Mouse (Mus musculus) splenic B cell, adult 2 months (primary cell): ENCODE data around the gene 1700014D04Rik.
"Not testable (repeated sequence)": the region's sequence is repeated elsewhere in the genome, so short reads cannot be mapped to it uniquely, and the experiment has no call there.

Experiments
- DNase-seq: peaks from one replicate; pipeline ENCODE4 v3.0.0-alpha.2; 2011; ENCODE audit warnings: low read depth, low spot score
- H3K27me3 ChIP-seq: 2 replicates; pipeline ENCODE4 v1.6.1; 2012; ENCODE audit warnings: mild to moderate bottlenecking, low read length, moderate library complexity, mixed read lengths; ENCODE audit not compliant: control insufficient read depth, poor library complexity, insufficient read depth, severe bottlenecking
- H3K36me3 ChIP-seq: 2 replicates; pipeline ENCODE4 v1.6.1; 2012; ENCODE audit warnings: mild to moderate bottlenecking, low read length, moderate library complexity, mixed read lengths; ENCODE audit not compliant: control insufficient read depth, poor library complexity, insufficient read depth, severe bottlenecking

1700014D04Rik gene

DNA sequence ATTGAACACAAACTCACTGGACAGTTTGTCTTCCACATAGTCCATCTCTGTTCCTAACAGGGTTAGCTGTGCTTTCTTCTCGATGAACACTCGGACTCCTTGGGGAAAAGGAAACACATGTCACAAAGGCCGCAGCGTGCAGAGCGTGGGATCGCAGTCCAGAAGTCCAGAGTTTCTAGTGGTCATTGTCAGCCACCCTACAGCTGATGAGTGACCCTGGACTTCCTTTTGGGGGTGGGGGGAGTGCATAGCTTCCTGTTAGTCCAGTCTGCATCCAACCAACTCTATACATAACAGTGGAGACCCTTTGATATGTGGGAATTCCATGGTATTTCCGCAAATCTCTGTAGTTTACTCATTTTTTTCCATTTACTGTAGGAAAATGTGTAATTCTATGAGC is 10.4 kb upstream of the 1700014D04Rik start:
- Histone ChIP-seq H3K27me3 (no peaks in the 10 kb centered on the region), H3K36me3 (peaks cover 14% of the 10 kb centered on the region)
- no peak for DNase-seq

- DNase-seq = no peak
- Histone ChIP-seq H3K36me3 (peaks cover 4% of the 10 kb centered on the region; the same call in 1 of the 2 replicates), H3K27me3 (no peaks in the 10 kb centered on the region)
These were observed 3.8 kb upstream of the 1700014D04Rik start for GRCm38 (mm10) chr13:59750310-59750709.

DNA sequence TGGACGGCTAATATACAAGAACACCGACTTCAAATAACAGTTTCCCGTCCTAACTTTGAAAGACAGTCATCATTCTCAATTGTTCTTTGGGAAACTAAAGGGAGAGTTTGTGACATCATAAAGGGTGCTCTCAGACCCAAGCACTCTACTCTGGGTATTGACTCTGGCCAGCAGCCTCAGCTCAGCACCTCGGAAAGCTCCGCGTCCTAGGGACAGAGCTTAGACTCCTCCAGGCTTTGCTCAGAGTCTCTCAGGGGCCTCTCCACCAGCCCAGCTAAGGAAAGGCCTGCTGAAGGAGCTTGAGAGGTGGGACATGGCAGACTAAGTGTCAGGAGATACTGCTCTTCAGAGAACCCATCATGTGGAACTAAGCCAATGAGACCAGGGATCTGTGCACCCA is 388 bp downstream of the 1700014D04Rik start:
- H3K27me3 ChIP-seq = no peaks in the 10 kb centered on the region
- no peak for DNase-seq
- H3K36me3 ChIP-seq = no peaks in the 10 kb centered on the region

DNA sequence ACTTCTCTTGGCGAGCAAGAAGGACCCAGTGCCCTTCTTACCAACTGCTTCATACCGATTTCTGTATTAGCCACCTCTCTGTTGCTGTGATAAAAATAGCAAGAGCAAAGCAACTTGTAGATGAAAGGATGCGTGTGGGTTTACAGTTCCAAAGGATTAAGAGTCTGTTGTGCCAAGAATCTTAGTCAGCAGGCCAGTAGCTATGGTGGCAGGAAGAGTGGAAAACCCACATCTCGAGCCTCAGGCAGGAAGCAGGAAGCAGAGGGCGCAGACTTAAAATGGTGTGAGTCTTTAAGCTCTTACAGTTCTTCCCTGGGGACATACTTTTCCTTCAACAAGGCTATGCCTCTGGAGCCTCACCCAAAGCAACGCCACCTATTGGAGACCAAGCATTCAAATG is 1.1 kb downstream of the 1700014D04Rik start:
- no peak for DNase-seq
- Histone ChIP-seq H3K27me3 (no peaks in the 10 kb centered on the region), H3K36me3 (no peaks in the 10 kb centered on the region)

DNA sequence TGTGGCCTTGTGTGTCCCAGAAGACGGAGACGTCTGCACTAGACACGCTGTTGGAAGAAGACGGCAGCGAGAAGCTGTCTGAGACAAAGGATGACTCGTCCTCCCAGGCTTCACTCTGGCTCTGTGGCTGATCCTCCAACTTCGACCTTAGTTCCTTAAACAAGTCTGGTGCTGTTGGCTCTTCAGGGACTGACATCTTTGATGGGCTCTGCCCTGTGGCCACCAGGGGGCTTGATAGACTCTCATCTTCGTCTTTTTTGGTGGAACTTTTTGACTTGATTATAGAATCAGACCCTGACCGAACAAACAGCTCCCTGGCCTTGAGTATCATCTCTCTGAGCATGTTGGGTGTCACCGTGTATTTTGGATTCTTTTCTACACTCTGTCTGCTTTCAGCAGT is 4.9 kb downstream of the 1700014D04Rik start:
- peak; percentile 32 for DNase-seq
- Histone ChIP-seq H3K36me3 (no peaks in the 10 kb centered on the region), H3K27me3 (no peaks in the 10 kb centered on the region)

GRCm38 (mm10) chr13:59741096-59741495 is 5.5 kb downstream of the 1700014D04Rik start:
- Histone ChIP-seq H3K27me3 (no peaks in the 10 kb centered on the region), H3K36me3 (no peaks in the 10 kb centered on the region)
- DNase-seq = no peak

- Histone ChIP-seq H3K27me3 (no peaks in the 10 kb centered on the region), H3K36me3 (no peaks in the 10 kb centered on the region)
- DNase-seq = no peak
These were observed 7.2 kb downstream of the 1700014D04Rik start for GRCm38 (mm10) chr13:59739397-59739796.

GRCm38 (mm10) chr13:59738455-59738854 is 8.1 kb downstream of the 1700014D04Rik start:
- no peaks in the 10 kb centered on the region for H3K27me3 ChIP-seq
- DNase-seq = no peak
- H3K36me3 ChIP-seq = no peaks in the 10 kb centered on the region

GRCm38 (mm10) chr13:59735190-59735589 is 11.4 kb downstream of the 1700014D04Rik start:
- no peak for DNase-seq
- Histone ChIP-seq H3K27me3 (no peaks in the 10 kb centered on the region), H3K36me3 (no peaks in the 10 kb centered on the region)

GRCm38 (mm10) chr13:59734347-59734746 is 12.2 kb downstream of the 1700014D04Rik start:
- not testable (repeated sequence) for H3K27me3 ChIP-seq, H3K36me3 ChIP-seq, DNase-seq

GRCm38 (mm10) chr13:59733936-59734335 is 12.6 kb downstream of the 1700014D04Rik start:
- no peaks in the 10 kb centered on the region for H3K27me3 ChIP-seq
- no peaks in the 10 kb centered on the region for H3K36me3 ChIP-seq
- no peak for DNase-seq

GRCm38 (mm10) chr13:59731652-59732051 is 14.9 kb downstream of the 1700014D04Rik start, which contains the start of gene Spata31d1d:
TSS of gene Spata31d1d (minus strand) at chr13:59731752.
- no peak for DNase-seq
- Histone ChIP-seq H3K27me3 (no peaks in the 10 kb centered on the region), H3K36me3 (no peaks in the 10 kb centered on the region)

GRCm38 (mm10) chr13:59728378-59729093 is 18.0 kb downstream of the 1700014D04Rik start:
- Histone ChIP-seq H3K27me3 (no peaks in the 10 kb centered on the region), H3K36me3 (no peaks in the 10 kb centered on the region)
- peak; percentile 89 for DNase-seq

DNA sequence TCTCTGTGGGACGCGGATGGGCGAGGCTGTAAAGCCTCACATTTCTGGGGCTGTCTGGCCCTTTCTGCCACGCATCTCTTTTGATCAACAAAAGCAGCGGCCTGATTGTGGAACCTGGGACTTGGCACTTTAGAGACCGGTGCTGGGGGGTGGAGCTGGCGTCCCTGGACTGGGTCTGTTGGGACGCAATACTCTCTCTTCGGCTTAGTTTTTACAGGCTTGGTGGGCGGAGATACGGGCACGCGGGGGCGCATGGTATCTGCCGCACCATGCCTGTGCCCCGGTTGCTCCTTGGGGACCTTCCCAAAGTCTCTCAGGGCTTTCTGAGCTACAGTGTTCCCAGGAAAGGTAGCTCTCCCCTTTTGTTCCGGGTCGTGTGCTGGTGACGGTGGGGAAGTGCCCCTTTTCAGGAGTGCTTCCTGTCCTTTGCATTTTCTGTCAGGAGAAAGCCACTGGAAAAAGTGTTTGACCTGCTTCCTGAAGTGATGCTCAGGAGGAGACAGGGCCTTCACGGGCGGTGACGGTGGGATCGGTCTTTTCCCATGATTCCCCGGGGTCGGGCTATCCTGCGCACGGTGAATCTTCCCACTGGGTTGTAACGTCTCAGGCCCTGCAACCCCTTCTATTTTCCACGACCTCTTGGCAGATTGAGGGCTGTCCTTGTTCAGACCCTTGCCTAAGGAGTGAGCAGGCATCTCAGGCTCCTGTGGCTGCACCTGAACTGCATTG is 20.2 kb downstream of the 1700014D04Rik start:
- no peak for DNase-seq
- H3K27me3 ChIP-seq = no peaks in the 10 kb centered on the region
- H3K36me3 ChIP-seq = no peaks in the 10 kb centered on the region

DNA sequence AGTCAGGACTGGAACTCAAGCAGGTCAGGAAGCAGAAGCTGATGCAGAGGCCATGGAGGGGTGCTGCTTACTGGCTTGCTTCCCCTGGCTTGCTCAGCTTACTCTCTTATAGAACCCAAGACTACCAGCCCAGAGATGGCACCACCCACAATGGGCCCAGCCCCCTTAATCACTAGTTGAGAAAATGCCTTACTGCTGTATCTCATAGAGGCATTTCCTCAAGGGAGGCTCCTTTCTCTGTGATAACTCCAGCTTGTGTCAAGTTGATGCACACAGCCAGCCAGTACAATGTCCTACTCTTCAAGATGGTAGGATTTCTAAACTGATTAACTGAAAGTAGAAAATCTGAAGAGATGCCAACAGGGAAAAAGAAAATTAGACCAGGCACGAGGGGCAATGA is 24.5 kb downstream of the 1700014D04Rik start:
- not testable (repeated sequence) for H3K36me3 ChIP-seq, DNase-seq, H3K27me3 ChIP-seq
